Mouse (Mus musculus): ENCODE measurements around the gene Krtap24-1.

The Krtap24-1 gene

GRCm38 (mm10) chr16:88563045-88563913 lies 48.8 kb downstream of the Krtap24-1 start, which contains the start of gene Cldn8:
Gene Cldn8, minus strand, starts transcription at chr16:88563183.
- DNase-seq (ENCODE audit: low spot score), result no peak

- no peak for DNase-seq (ENCODE audit: low spot score)
Observed at GRCm38 (mm10) chr16:88561617-88562164, 50.4 kb downstream of the Krtap24-1 start.
